Mouse (Mus musculus): ENCODE measurements around the gene Hmga1. TPM values are rescaled to one million over a fixed set of nuclear protein-coding genes. Genes with fewer than 3 reads are reported as not detected.

Hmga1 gene
- polyA plus RNA-seq, 1 experiment from 2014 or later, result 113 TPM

- H3K9ac ChIP-seq (ENCODE audit: low read length), result no peak overlapping the region
- no peaks in the 10 kb centered on the region for H3K36me3 ChIP-seq (ENCODE audit: control insufficient read depth, insufficient read depth, low read length)
- H3K27ac ChIP-seq (replicated peaks in 1 of 2; ENCODE audit: control insufficient read depth in 1 of 2, insufficient read depth in 1 of 2, low read depth in 2 of 2, low read length in 2 of 2), result no peak overlapping the region
- no peak overlapping the region for H3K4me3 ChIP-seq (ENCODE audit: control insufficient read depth in 1 of 2, insufficient read depth in 1 of 2, low read depth in 1 of 2, low read length in 2 of 2)
- no peaks in the 10 kb centered on the region for H3K9me3 ChIP-seq (ENCODE audit: control insufficient read depth, low read length)
- no peaks in the 10 kb centered on the region for H3K4me1 ChIP-seq (ENCODE audit: control insufficient read depth in 2 of 2, insufficient read depth in 2 of 2, low read length in 2 of 2)
- H3K27me3 ChIP-seq (ENCODE audit: control insufficient read depth, insufficient read depth, low read length), result no peaks in the 10 kb centered on the region
- no peak overlapping the region for H3K4me2 ChIP-seq (ENCODE audit: low read length)
- 92% methylated on average over 3 of the region's 3 CpGs for WGBS
- no peak for ATAC-seq (ENCODE audit: insufficient number of reproducible peaks, insufficient read depth, low FRiP score, low read depth)
Observed at GRCm38 (mm10) chr17:27533354-27533753, 22.9 kb upstream of the Hmga1 start.

- Histone ChIP-seq H3K27ac (replicated peaks in 1 of 2; ENCODE audit: control insufficient read depth in 1 of 2, insufficient read depth in 1 of 2, low read depth in 2 of 2, low read length in 2 of 2) (no peak overlapping the region), H3K36me3 (ENCODE audit: control insufficient read depth, insufficient read depth, low read length) (no peaks in the 10 kb centered on the region), H3K4me1 (ENCODE audit: control insufficient read depth in 2 of 2, insufficient read depth in 2 of 2, low read length in 2 of 2) (no peaks in the 10 kb centered on the region), H3K9me3 (ENCODE audit: control insufficient read depth, low read length) (no peaks in the 10 kb centered on the region), H3K4me3 (ENCODE audit: control insufficient read depth in 1 of 2, insufficient read depth in 1 of 2, low read depth in 1 of 2, low read length in 2 of 2) (no peak overlapping the region), H3K4me2 (ENCODE audit: low read length) (no peak overlapping the region), H3K27me3 (ENCODE audit: control insufficient read depth, insufficient read depth, low read length) (no peaks in the 10 kb centered on the region), H3K9ac (ENCODE audit: low read length) (no peak overlapping the region)
- ATAC-seq (ENCODE audit: insufficient number of reproducible peaks, insufficient read depth, low FRiP score, low read depth), result 0 out of 2 replicates have a peak, but pooled peaks have one; percentile 47
- 2% methylated on average over 10 of the region's 10 CpGs for WGBS
Observed at GRCm38 (mm10) chr17:27534718-27535117, 21.6 kb upstream of the Hmga1 start.

GRCm38 (mm10) chr17:27541261-27541660, 15.0 kb upstream of the Hmga1 start:
- Histone ChIP-seq H3K4me2 (ENCODE audit: low read length) (no peak overlapping the region), H3K9ac (ENCODE audit: low read length) (no peak overlapping the region), H3K9me3 (ENCODE audit: control insufficient read depth, low read length) (no peaks in the 10 kb centered on the region), H3K27ac (replicated peaks in 1 of 2; ENCODE audit: control insufficient read depth in 1 of 2, insufficient read depth in 1 of 2, low read depth in 2 of 2, low read length in 2 of 2) (no peak overlapping the region), H3K36me3 (ENCODE audit: control insufficient read depth, insufficient read depth, low read length) (no peaks in the 10 kb centered on the region), H3K4me3 (ENCODE audit: control insufficient read depth in 1 of 2, insufficient read depth in 1 of 2, low read depth in 1 of 2, low read length in 2 of 2) (no peak overlapping the region), H3K27me3 (ENCODE audit: control insufficient read depth, insufficient read depth, low read length) (no peaks in the 10 kb centered on the region), H3K4me1 (ENCODE audit: control insufficient read depth in 2 of 2, insufficient read depth in 2 of 2, low read length in 2 of 2) (no peaks in the 10 kb centered on the region; a peak in 1 of 4 replicates)
- ATAC-seq (ENCODE audit: insufficient number of reproducible peaks, insufficient read depth, low FRiP score, low read depth), result no peak
- WGBS, result 65% methylated on average over 2 of the region's 2 CpGs

- H3K9me3 ChIP-seq (ENCODE audit: control insufficient read depth, low read length), result no peaks in the 10 kb centered on the region
- H3K4me1 ChIP-seq (ENCODE audit: control insufficient read depth in 2 of 2, insufficient read depth in 2 of 2, low read length in 2 of 2), result peaks cover 0 to 2% of the 10 kb centered on the region in 2 experiments; a peak in 1 of 4 replicates
- H3K36me3 ChIP-seq (ENCODE audit: control insufficient read depth, insufficient read depth, low read length), result no peaks in the 10 kb centered on the region
- ATAC-seq (ENCODE audit: insufficient number of reproducible peaks, insufficient read depth, low FRiP score, low read depth), result no peak
- H3K4me3 ChIP-seq (ENCODE audit: control insufficient read depth in 1 of 2, insufficient read depth in 1 of 2, low read depth in 1 of 2, low read length in 2 of 2), result no peak overlapping the region
- no peak overlapping the region for H3K9ac ChIP-seq (ENCODE audit: low read length)
- WGBS, result 81% methylated on average over 3 of the region's 3 CpGs
- no peak overlapping the region for H3K27ac ChIP-seq (replicated peaks in 1 of 2; ENCODE audit: control insufficient read depth in 1 of 2, insufficient read depth in 1 of 2, low read depth in 2 of 2, low read length in 2 of 2)
- H3K27me3 ChIP-seq (ENCODE audit: control insufficient read depth, insufficient read depth, low read length), result no peaks in the 10 kb centered on the region
- no peak overlapping the region for H3K4me2 ChIP-seq (ENCODE audit: low read length)
Observed at GRCm38 (mm10) chr17:27541984-27542383, 14.3 kb upstream of the Hmga1 start.

- Histone ChIP-seq H3K9ac (ENCODE audit: low read length) (no peak overlapping the region), H3K4me3 (ENCODE audit: control insufficient read depth in 1 of 2, insufficient read depth in 1 of 2, low read depth in 1 of 2, low read length in 2 of 2) (no peak overlapping the region), H3K4me2 (ENCODE audit: low read length) (no peak overlapping the region), H3K36me3 (ENCODE audit: control insufficient read depth, insufficient read depth, low read length) (no peaks in the 10 kb centered on the region), H3K9me3 (ENCODE audit: control insufficient read depth, low read length) (no peaks in the 10 kb centered on the region), H3K27me3 (ENCODE audit: control insufficient read depth, insufficient read depth, low read length) (no peaks in the 10 kb centered on the region), H3K27ac (replicated peaks in 1 of 2; ENCODE audit: control insufficient read depth in 1 of 2, insufficient read depth in 1 of 2, low read depth in 2 of 2, low read length in 2 of 2) (no peak overlapping the region), H3K4me1 (ENCODE audit: control insufficient read depth in 2 of 2, insufficient read depth in 2 of 2, low read length in 2 of 2) (peaks cover 6 to 11% of the 10 kb centered on the region in 2 experiments; a peak in 3 of 4 replicates)
- ATAC-seq (ENCODE audit: insufficient number of reproducible peaks, insufficient read depth, low FRiP score, low read depth), result no peak
- 76% methylated on average over 11 of the region's 11 CpGs for WGBS
Observed at GRCm38 (mm10) chr17:27544551-27544950, 11.7 kb upstream of the Hmga1 start.

GRCm38 (mm10) chr17:27545991-27546390, 10.3 kb upstream of the Hmga1 start:
- no peak overlapping the region for H3K4me2 ChIP-seq (ENCODE audit: low read length)
- no peak overlapping the region for H3K27ac ChIP-seq (replicated peaks in 1 of 2; ENCODE audit: control insufficient read depth in 1 of 2, insufficient read depth in 1 of 2, low read depth in 2 of 2, low read length in 2 of 2)
- 44% methylated on average over 12 of the region's 12 CpGs for WGBS
- no peaks in the 10 kb centered on the region for H3K36me3 ChIP-seq (ENCODE audit: control insufficient read depth, insufficient read depth, low read length)
- no peaks in the 10 kb centered on the region for H3K9me3 ChIP-seq (ENCODE audit: control insufficient read depth, low read length)
- H3K9ac ChIP-seq (ENCODE audit: low read length), result no peak overlapping the region
- no peaks in the 10 kb centered on the region for H3K27me3 ChIP-seq (ENCODE audit: control insufficient read depth, insufficient read depth, low read length)
- no peak for ATAC-seq (ENCODE audit: insufficient number of reproducible peaks, insufficient read depth, low FRiP score, low read depth)
- H3K4me3 ChIP-seq (ENCODE audit: control insufficient read depth in 1 of 2, insufficient read depth in 1 of 2, low read depth in 1 of 2, low read length in 2 of 2), result no peak overlapping the region
- H3K4me1 ChIP-seq (ENCODE audit: control insufficient read depth in 2 of 2, insufficient read depth in 2 of 2, low read length in 2 of 2), result peaks cover 6 to 11% of the 10 kb centered on the region in 2 experiments; a peak in 3 of 4 replicates

- no peak for ATAC-seq (ENCODE audit: insufficient number of reproducible peaks, insufficient read depth, low FRiP score, low read depth)
- Histone ChIP-seq H3K27ac (replicated peaks in 1 of 2; ENCODE audit: control insufficient read depth in 1 of 2, insufficient read depth in 1 of 2, low read depth in 2 of 2, low read length in 2 of 2) (no peak overlapping the region), H3K4me2 (ENCODE audit: low read length) (no peak overlapping the region), H3K27me3 (ENCODE audit: control insufficient read depth, insufficient read depth, low read length) (no peaks in the 10 kb centered on the region), H3K36me3 (ENCODE audit: control insufficient read depth, insufficient read depth, low read length) (no peaks in the 10 kb centered on the region), H3K9me3 (ENCODE audit: control insufficient read depth, low read length) (no peaks in the 10 kb centered on the region), H3K9ac (ENCODE audit: low read length) (no peak overlapping the region), H3K4me3 (ENCODE audit: control insufficient read depth in 1 of 2, insufficient read depth in 1 of 2, low read depth in 1 of 2, low read length in 2 of 2) (no peak overlapping the region), H3K4me1 (ENCODE audit: control insufficient read depth in 2 of 2, insufficient read depth in 2 of 2, low read length in 2 of 2) (peaks cover 6 to 11% of the 10 kb centered on the region in 2 experiments; a peak in 3 of 4 replicates)
- WGBS, result 61% methylated on average over 7 of the region's 7 CpGs
Observed at GRCm38 (mm10) chr17:27546574-27547085, 9.7 kb upstream of the Hmga1 start.

Measured in heart, embryonic 14.5 days (tissue).